Mouse (Mus musculus) urinary bladder, postnatal 14 days (tissue): ENCODE results near the gene Grin2a.
"Not testable (repeated sequence)": the region's sequence is repeated elsewhere in the genome, so short reads cannot be mapped to it uniquely, and the experiment has no call there.

Experiments
- DNase-seq: peaks from one replicate; pipeline ENCODE4 v3.0.0; 2021; ENCODE audit warnings: low spot score

The Grin2a gene

GRCm38 (mm10) chr16:9625652-9626444, 369.5 kb downstream of the Grin2a start:
- DNase-seq = no peak

DNA sequence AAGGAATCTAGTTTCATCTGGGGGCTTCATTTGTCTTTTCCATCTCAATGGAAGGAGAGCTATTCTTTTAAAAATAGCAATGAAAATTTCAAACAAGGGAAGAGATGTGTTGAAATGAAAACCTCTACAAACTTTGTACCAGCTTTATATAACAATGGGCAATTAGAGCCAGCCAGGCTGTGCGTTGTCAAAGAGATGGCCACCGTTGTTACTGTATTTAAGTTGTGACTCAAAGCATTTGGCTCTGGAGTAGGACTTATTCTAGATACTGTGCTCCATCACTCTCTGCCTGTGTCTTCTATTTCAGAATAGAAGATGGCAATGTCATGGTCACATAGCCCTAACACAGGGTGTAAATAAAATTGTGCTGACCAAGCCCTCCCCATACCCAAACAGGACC, 371.0 kb downstream of the Grin2a start:
- no peak for DNase-seq

GRCm38 (mm10) chr16:9618206-9618605, 377.2 kb downstream of the Grin2a start:
- DNase-seq = no peak

GRCm38 (mm10) chr16:9617215-9617614, 378.1 kb downstream of the Grin2a start:
- DNase-seq = no peak

GRCm38 (mm10) chr16:9616807-9617206, 378.6 kb downstream of the Grin2a start:
- DNase-seq = no peak

DNA sequence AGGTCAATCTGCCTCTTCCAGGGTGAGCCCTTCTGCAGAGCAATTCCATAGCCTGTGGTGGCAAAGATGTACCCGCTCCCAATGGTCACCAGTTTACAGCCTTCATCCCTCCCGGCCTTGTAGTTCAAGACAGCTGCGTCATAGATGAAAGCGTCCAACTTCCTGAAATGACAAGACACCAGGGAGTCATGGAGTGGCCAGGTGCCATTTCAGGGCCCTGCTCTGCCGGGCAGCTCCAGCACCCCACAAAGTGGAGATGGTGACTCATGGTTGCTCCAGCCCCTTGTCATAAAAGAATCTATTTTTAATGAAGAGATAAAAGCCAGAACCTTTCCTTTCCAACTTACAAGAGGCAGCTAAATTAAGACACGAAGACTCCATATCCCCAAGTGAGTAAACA, 382.8 kb downstream of the Grin2a start:
- DNase-seq = not testable (repeated sequence)

GRCm38 (mm10) chr16:9607432-9607831, 387.9 kb downstream of the Grin2a start:
- no peak for DNase-seq

- no peak for DNase-seq
Observed at GRCm38 (mm10) chr16:9603983-9604382, 391.4 kb downstream of the Grin2a start.

DNA sequence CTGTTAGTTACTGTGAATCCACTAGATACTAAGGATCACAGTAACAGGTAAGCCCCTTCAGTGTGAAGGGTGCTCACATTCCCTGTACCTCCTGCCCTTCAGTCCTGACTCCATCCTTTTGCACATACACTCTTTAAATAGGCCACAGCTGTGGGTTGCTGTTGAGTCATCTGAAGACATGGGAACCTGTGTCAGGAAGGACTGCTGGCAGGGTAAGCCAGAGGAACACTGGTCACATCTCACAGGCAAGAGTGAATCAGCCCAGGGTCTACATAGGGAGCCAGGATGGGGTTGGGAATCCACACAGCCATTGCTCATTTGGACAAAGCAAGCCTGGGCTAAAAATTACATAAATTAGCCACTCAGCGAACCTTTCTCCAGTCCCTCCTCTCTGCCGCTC, 392.8 kb downstream of the Grin2a start:
- DNase-seq = no peak

- DNase-seq = no peak
Observed at GRCm38 (mm10) chr16:9589176-9589575, 406.2 kb downstream of the Grin2a start.

GRCm38 (mm10) chr16:9588431-9588830, 406.9 kb downstream of the Grin2a start:
- no peak for DNase-seq

GRCm38 (mm10) chr16:9583981-9584380, 411.4 kb downstream of the Grin2a start:
- DNase-seq = no peak

DNA sequence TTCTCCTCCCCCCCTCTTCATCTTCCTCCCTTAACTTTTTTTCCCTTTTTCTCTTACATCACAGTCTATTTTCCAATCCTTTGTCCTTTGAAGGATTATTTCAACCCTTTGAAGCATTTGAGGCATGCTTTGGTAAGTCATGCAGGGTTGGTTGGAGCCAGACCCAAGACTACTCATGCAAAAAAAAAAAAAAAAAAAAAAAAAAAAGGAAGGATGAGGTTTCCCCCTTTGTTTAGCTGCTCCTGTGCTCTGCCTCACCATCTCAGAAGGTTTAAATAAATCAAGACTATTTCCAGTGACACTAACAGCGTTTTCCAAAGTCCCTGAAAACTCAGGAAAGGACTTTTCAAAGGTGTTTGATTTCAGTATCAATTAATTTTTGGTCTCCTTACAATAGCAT, 423.6 kb downstream of the Grin2a start:
- no peak for DNase-seq

GRCm38 (mm10) chr16:9567286-9567685, 428.1 kb downstream of the Grin2a start:
- no peak for DNase-seq

- DNase-seq = no peak
Observed at GRCm38 (mm10) chr16:9561816-9562215, 433.5 kb downstream of the Grin2a start.

GRCm38 (mm10) chr16:9535196-9535595, 460.2 kb downstream of the Grin2a start:
- DNase-seq = no peak

DNA sequence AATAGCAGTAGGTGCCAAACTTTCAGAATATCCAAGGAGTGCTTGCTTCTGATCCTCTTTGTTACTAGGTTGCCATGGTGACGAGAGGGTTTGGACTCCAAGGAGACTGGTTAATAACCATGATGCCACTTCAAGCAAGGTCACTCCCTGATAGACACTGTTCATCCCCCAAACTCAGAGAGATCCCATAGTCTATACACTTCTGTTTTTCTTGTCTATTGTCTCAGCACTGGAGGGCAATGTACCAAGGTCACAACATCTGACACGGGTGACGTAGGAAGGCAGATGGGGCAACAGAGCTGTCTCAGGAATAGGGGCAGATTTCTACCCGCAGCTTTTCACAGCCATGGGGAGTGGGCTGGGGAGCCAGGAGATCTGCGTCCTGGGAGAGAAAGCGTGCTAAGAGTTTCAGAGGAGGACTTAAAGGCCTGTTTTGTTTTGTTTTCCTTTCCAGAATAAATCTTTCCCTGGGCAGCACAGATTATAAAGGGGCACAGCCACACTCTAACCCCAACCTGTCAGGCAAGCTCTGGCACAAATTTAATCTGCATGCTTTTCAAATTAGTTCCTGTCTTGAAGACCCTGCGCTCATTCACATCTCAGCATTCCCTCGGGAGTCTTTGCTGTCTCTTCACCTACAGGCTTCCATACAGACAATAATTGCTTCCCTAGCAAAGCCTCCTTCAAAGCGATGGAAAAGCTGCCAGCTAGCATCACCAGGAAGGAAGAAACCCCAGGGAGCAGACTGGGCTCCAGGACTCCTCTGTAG, 461.6 kb downstream of the Grin2a start:
- no peak for DNase-seq

- DNase-seq = no peak
Observed at GRCm38 (mm10) chr16:9532843-9533532, 462.4 kb downstream of the Grin2a start.

GRCm38 (mm10) chr16:9527214-9527613, 468.1 kb downstream of the Grin2a start:
- no peak for DNase-seq

- no peak for DNase-seq
Observed at GRCm38 (mm10) chr16:9523314-9523713, 472.0 kb downstream of the Grin2a start.
